Mouse (Mus musculus) cortical plate, adult 2 months (tissue): ENCODE data around the gene Psmc2.

Experiments
- CTCF ChIP-seq: fragments of 200-500 bp; IDR thresholded peaks from 2 replicates; pipeline ENCODE4 v1.5.1; 2011; ENCODE audit warnings: mild to moderate bottlenecking, control low read depth, low read length; ENCODE audit not compliant: insufficient read depth; ENCODE audit errors: extremely low read depth
- POLR2A ChIP-seq: fragments of 200-500 bp; IDR thresholded peaks from 2 replicates; pipeline ENCODE4 v1.6.1; 2011; ENCODE audit warnings: mild to moderate bottlenecking, low read length, control low read depth; ENCODE audit not compliant: insufficient read depth; ENCODE audit errors: extremely low read depth

DNA sequence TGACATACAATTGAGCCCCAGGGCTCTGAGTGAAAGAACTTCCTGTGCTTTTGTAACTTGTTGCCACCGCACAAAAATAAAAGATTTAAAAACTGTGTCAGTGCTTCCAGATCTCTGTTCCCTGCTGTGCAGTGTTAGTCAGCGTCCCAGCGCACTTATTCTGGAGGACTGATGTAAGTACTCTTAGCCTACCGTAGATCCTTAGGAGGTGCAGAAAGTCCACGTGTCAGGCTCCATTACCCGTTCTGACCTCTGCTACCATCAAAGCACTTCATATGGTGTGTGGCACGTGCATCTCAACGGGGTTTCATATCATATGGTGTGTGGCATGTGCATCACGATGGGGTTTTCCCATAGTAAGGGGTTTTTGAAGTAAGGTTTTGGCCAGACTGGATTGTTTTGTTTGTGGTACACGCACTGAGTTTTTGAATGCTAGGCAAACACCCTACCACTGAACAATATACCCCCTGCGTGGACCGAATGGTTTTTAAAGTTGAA lies 18.7 kb downstream of the Psmc2 start:
- TF ChIP-seq CTCF = no peak
- TF ChIP-seq POLR2A = no peak
